Mouse (Mus musculus) brain, embryonic 14.5 days (tissue): ENCODE measurements around the gene Rpl6. TPM values are rescaled to one million over a fixed set of nuclear protein-coding genes. Genes with fewer than 3 reads are reported as not detected.
"Not testable (repeated sequence)": the region's sequence is repeated elsewhere in the genome, so short reads cannot be mapped to it uniquely, and the experiment has no call there.

Source experiments
- DNase-seq: peaks from one replicate; pipeline ENCODE4 v3.0.0-alpha.2; 2011; ENCODE audit warnings: low read depth
- CTCF ChIP-seq: fragments of 200-500 bp; IDR thresholded peaks from 2 replicates; pipeline ENCODE4 v1.5.1; 2012; ENCODE audit warnings: inconsistent platforms, mild to moderate bottlenecking, moderate library complexity, borderline replicate concordance; ENCODE audit not compliant: insufficient read depth, insufficient read length; ENCODE audit errors: extremely low read depth
- POLR2A ChIP-seq: fragments of 200-500 bp; IDR thresholded peaks from 2 replicates; pipeline ENCODE4 v1.6.1; 2012; ENCODE audit warnings: mild to moderate bottlenecking, inconsistent platforms, borderline replicate concordance; ENCODE audit not compliant: poor library complexity, insufficient read depth, insufficient read length, severe bottlenecking; ENCODE audit errors: extremely low read depth
- polyA plus RNA-seq: library from polyadenylated mRNA; depleted of rRNA; stranded (reverse); fragments of >200 nt; gene quantifications from 2 replicates; pipeline ENCODE4 v1.2.3, GENCODE M21; 2012

The Rpl6 gene
- polyA plus RNA-seq, 1 experiment, result 680 TPM

DNA sequence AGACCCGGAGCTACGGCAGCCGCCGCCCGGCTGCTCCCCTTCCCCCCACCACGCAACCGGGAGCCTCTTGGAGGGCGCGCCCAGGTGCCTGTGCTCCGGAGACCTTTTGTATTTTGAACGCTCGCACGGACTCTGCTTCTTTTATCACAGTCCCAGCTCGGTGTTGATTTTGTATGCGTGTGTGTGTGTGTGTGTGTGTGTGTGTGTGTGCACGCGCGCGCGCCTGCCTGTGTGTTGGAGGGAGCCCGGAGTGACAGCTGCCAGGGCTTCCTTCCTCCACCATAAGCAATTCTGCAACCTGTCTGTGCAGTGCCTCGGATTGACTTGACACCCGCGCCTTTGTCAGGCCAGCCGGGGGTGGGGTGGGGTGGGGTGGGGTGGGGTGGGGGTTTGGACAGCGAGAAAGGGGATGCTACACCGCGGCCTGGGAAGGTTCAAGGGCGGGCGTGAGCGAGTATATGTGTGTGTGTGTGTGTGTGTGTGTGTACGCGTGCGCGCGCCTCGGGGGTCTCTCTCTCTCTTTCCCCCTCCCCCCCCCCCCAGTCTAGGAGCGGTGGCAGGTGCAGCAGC lies 16.5 kb downstream of the Rpl6 start:
- peak; percentile 75 for DNase-seq
- TF ChIP-seq POLR2A (no peak), CTCF (no peak)

- peak; percentile 53 for DNase-seq
These were observed 17.1 kb downstream of the Rpl6 start for GRCm38 (mm10) chr5:121221328-121221850.

DNA sequence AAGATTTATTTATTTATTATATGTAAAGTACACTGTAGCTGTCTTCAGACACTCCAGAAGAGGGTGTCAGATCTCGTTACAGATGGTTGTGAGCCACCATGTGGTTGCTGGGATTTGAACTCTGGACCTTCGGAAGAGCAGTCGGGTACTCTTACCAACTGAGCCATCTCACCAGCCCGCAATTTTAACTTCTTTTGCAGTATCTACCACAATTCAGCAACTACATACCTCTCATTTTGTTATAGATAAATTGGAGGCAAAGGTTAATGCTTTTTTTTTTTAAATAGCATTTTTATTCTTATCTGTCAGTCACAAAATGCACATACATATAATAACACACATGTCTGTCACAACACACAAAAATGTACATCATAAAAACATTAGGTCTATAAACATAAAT lies 19.7 kb downstream of the Rpl6 start:
- not testable (repeated sequence) for DNase-seq

More at GRCm38 (mm10) chr5:121221328-121221850, 17.1 kb downstream of the Rpl6 start:
- no peak for TF ChIP-seq POLR2A
- no peak for TF ChIP-seq CTCF

DNA sequence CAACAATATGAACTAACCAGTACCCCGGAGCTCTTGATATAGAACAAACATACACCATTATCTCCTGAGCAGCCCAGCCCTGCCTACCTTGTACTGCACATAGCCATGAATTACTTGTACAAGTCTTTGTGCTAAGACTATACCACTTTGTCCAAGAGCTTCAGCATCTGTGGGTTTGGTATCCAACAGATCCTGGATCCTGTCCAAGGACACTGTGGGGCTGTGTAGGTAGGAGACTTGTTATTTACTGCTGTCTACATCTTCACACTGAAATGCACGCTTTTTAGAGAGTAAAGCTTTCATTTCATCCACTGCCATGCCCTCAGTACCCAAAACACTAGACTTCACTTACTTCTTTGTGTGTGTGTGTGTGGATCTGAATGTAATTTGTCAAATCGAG lies 20.6 kb downstream of the Rpl6 start:
- DNase-seq, result no peak
- TF ChIP-seq CTCF, result no peak
- no peak for TF ChIP-seq POLR2A

DNA sequence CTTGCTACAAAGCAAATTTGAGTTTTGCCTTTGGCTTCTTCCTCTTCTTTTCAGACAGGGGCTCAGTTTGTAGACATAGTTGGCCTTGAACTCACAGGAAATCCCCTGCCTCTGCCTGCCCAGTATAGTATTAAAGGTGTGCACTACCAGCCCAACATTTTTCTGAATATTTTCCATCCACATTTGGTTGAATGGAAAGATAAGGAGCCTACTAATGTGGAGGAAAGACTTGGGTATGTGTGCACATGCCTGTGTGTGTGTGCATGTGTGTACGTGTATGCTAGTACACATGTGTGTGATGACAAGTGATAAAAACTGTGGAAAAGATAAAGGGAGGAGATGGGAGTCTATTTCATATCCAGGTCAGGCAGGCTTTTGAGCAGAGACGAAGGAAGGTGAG lies 21.6 kb downstream of the Rpl6 start:
- DNase-seq, result no peak
- no peak for TF ChIP-seq POLR2A
- TF ChIP-seq CTCF, result no peak

DNA sequence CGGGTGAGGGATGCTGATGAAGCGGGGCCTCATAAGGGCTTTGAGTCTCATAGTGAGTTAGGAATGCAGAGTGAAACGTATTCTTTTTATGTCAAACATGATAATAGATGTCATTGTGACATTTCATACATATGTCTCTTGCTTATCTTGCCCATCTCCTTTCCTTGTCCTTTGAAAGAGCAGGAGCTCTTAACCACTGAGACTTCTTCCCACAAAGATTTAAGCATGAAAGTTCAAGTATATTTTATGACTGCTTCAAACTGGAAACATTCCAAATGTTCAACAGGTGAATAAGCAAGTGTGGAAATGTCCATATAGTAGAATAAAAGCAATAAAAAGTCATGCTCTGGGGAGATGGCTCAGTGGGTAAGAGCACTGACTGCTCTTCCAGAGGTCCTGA lies 22.1 kb downstream of the Rpl6 start:
- no peak for TF ChIP-seq POLR2A
- TF ChIP-seq CTCF, result no peak
- no peak for DNase-seq

DNA sequence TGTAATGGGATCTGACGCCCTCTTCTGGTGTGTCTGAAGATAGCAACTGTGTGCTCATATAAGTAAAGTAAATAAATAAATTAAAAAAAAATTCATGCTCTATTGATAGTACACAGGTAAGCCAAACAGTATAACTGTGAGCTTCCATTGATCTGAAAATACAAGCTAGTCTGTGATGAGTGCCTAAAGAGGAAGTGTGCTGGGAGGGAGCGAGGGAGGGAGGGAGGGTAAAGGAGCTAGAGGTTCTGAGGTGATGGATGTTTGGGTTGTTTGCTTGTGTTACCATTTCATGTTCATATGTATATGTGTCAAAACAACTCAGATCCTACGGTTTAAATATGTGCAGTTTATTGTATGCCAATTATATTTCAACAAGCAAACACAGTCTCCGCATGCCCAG lies 22.6 kb downstream of the Rpl6 start:
- DNase-seq, result no peak
- TF ChIP-seq CTCF, result no peak
- TF ChIP-seq POLR2A, result no peak

DNA sequence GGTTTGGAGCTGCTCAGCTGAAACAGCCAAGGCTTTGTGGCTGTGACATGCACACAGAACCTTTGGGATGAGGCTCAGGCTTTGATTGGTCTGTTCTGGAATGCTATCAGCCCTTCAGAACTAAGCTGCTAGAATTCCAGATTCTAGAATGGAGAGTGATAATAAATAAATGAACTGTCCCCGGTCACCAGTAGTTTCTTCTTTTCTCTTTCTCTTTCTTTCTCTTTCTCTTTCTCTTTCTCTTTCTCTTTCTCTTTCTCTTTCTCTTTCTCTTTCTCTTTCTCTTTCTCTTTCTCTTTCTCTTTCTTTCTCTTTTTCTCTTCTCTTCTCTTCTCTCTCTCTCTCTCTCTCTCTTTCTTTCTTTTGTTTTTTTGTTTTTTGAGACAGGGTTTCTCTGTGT lies 23.0 kb downstream of the Rpl6 start:
- DNase-seq, result not testable (repeated sequence)

DNA sequence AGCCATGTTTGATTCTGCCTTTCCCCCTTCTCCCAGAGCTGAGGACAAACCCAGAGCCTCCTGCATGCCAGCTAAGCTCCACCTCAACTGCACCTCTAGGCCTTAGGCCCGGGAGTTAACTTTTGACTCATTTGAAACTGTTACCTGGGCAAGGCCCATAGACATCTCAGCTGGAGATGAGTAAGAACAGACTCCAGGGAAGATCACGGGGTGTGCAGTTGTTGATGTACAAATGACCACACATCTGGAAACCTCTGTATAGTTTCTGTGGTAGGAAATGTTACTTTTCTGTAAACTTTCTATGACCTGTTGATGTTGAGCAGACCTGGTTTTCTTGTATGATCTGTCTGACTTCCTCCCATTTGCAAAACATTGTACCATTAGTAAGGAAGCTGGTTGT lies 24.9 kb downstream of the Rpl6 start:
- TF ChIP-seq CTCF, result no peak
- TF ChIP-seq POLR2A, result no peak
- DNase-seq, result no peak

DNA sequence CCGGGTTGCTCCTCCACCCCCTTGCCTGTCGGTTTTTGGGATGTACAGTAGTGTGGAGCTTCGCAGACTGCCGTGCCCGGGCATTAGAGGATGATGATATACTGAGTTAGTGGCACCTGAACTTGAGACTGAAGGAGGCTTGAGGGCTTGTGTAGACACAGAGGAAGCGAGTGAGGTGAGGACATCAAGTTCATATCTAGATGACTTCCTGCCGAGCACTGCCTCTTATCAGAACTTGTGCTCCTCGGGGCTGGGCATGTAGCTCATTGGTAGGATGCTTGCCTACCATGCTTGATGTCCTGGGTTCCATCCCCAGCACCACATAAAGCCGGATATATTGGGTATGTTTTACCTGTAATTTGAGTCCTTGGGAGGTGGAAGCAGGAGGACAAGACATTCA lies 26.5 kb downstream of the Rpl6 start:
- TF ChIP-seq POLR2A (no peak), CTCF (no peak)
- no peak for DNase-seq

DNA sequence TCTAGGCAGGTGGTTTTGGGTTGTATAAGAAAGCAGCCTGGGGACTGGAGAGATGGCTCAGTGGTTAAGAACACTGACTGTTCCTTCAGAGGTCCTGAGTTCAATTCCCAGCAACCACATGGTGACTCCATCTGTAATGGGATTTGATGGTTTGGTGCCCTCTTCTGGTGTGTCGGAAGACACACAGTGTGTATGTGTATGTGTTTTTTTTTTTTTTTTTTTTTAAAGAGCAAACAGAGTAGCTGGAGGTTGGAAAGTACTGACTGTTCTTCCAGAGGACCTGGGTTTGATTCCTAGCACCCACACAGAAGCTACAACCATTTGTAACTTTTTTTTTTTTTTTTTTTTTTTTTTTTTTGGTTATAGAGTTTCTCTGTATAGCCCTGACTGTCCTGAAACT lies 28.5 kb downstream of the Rpl6 start:
- TF ChIP-seq POLR2A, result no peak
- no peak for TF ChIP-seq CTCF
- DNase-seq, result no peak

DNA sequence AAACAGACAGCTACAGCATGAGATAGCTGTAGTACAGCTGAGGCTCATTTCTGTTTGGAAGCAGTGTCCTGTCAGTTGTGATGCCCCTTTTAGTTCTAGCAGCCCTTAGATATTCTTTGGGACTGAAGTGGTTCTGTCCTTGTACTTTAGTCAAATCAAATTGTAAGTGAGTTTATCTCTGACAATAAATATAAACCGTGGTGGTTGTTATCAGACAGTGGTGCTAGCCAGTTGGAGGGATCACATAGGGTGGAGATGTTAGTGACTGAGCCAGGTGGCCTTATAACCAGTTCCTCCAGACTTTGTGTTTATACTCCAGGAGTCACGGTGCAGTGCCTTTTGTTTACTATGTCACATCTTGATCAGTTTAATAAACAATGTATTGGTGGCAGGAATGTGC lies 29.4 kb downstream of the Rpl6 start:
- no peak for DNase-seq
- TF ChIP-seq CTCF (no peak), POLR2A (no peak)

DNA sequence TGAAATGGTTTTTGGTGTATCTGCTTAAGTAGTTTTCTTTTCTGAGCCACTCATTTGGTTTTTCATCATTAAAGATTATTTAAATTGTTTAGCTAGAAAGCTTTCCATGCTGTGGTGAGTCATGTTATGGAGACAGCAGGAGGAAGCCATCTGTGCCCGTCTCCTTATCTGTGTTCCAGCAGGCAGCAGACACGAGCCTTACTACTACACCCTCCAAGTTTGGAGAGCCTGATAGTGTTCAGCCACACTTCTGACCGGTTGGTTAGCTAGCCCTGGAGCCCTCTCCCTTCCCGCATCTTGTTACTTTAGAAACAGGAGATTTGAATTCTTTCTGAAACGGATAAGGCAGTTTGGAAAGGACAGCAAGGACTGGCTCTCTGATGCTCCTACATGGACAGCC lies 31.9 kb downstream of the Rpl6 start:
- no peak for TF ChIP-seq POLR2A
- TF ChIP-seq CTCF, result no peak
- DNase-seq, result peak; percentile 57

GRCm38 (mm10) chr5:121238208-121238607 lies 33.9 kb downstream of the Rpl6 start:
- DNase-seq, result peak; percentile 48
- TF ChIP-seq CTCF (no peak), POLR2A (no peak)
